Mouse (Mus musculus): ENCODE results near the gene Sytl2. TPM values are rescaled to one million over a fixed set of nuclear protein-coding genes. Genes with fewer than 3 reads are reported as not detected.

The Sytl2 gene
- total RNA-seq, 2 experiments from 2014 or later: 4.6 to 4.7 TPM

Other genes starting within 250 kb of the Sytl2 start
- gene Picalm, start 172.0 kb upstream of the Sytl2 start, total RNA-seq (2021): 100 to 1,000 TPM; 148 to 152 TPM
- not detected for gene Ccdc83, start 36.5 kb upstream of the Sytl2 start, total RNA-seq (2021)
- under 1 TPM; 0.36 to 0.43 TPM for gene Ccdc89, start 124.3 kb downstream of the Sytl2 start, total RNA-seq (2021)
- 10 to 100 TPM; 71.8 to 77.5 TPM for gene Crebzf, start 140.5 kb downstream of the Sytl2 start, total RNA-seq (2021)
- 10 to 100 TPM; 52.5 to 58.1 TPM for gene Tmem126a, start 155.0 kb downstream of the Sytl2 start, total RNA-seq (2021)
- 10 to 100 TPM; 19.2 to 21.1 TPM for gene Tmem126b, start 173.7 kb downstream of the Sytl2 start, total RNA-seq (2021)
- 100 to 1,000 TPM in 1 of 2 experiments, 10 to 100 TPM in 1; 93.3 to 123 TPM for gene Dlg2, start 174.4 kb downstream of the Sytl2 start, total RNA-seq (2021)

Measured in adrenal gland, postnatal 36 days (tissue).